Mouse (Mus musculus): Measurements from ENCODE around the gene Dnajc28. TPM values are rescaled to one million over a fixed set of nuclear protein-coding genes. Genes with fewer than 3 reads are reported as not detected.

The Dnajc28 gene
- polyA plus RNA-seq, 1 experiment from 2014 or later: 5.0 TPM

- no peaks in the 10 kb centered on the region for H3K27me3 ChIP-seq (ENCODE audit: control insufficient read depth, insufficient read depth, low read length)
- H3K4me1 ChIP-seq (ENCODE audit: control insufficient read depth, insufficient read depth, low read length): no peaks in the 10 kb centered on the region
- H3K9me3 ChIP-seq (ENCODE audit: control insufficient read depth, low read length): no peaks in the 10 kb centered on the region
- no peak overlapping the region for H3K9ac ChIP-seq (ENCODE audit: low read length)
- 96% methylated on average over 8 of the region's 8 CpGs for WGBS
- no peak overlapping the region for H3K4me2 ChIP-seq (ENCODE audit: low read depth)
- no peak overlapping the region for H3K4me3 ChIP-seq (ENCODE audit: low read depth, low read length)
- H3K27ac ChIP-seq (ENCODE audit: low read depth, low read length): no peak overlapping the region
- DNase-seq (ENCODE audit: low spot score) (no peak), ATAC-seq (ENCODE audit: insufficient read depth, low FRiP score, low TSS enrichment) (no peak)
- peaks cover 18% of the 10 kb centered on the region for H3K36me3 ChIP-seq (ENCODE audit: control insufficient read depth, insufficient read depth, low read length)
Measured at GRCm38 (mm10) chr16:91640171-91640570, 21.3 kb upstream of the Dnajc28 start.

GRCm38 (mm10) chr16:91639636-91640035, 20.8 kb upstream of the Dnajc28 start:
- Histone ChIP-seq H3K4me1 (ENCODE audit: control insufficient read depth, insufficient read depth, low read length) (no peaks in the 10 kb centered on the region), H3K4me2 (ENCODE audit: low read depth) (no peak overlapping the region), H3K4me3 (ENCODE audit: low read depth, low read length) (no peak overlapping the region), H3K9me3 (ENCODE audit: control insufficient read depth, low read length) (no peaks in the 10 kb centered on the region), H3K36me3 (ENCODE audit: control insufficient read depth, insufficient read depth, low read length) (peaks cover 20% of the 10 kb centered on the region), H3K27ac (ENCODE audit: low read depth, low read length) (no peak overlapping the region), H3K9ac (ENCODE audit: low read length) (no peak overlapping the region), H3K27me3 (ENCODE audit: control insufficient read depth, insufficient read depth, low read length) (no peaks in the 10 kb centered on the region)
- DNase-seq (ENCODE audit: low spot score): no peak
- ATAC-seq (ENCODE audit: insufficient read depth, low FRiP score, low TSS enrichment): no peak
- WGBS: 90% methylated on average over 2 of the region's 2 CpGs

GRCm38 (mm10) chr16:91639161-91639560, 20.3 kb upstream of the Dnajc28 start:
- Histone ChIP-seq H3K9ac (ENCODE audit: low read length) (no peak overlapping the region), H3K4me2 (ENCODE audit: low read depth) (no peak overlapping the region), H3K4me1 (ENCODE audit: control insufficient read depth, insufficient read depth, low read length) (no peaks in the 10 kb centered on the region), H3K4me3 (ENCODE audit: low read depth, low read length) (no peak overlapping the region), H3K27ac (ENCODE audit: low read depth, low read length) (no peak overlapping the region), H3K9me3 (ENCODE audit: control insufficient read depth, low read length) (no peaks in the 10 kb centered on the region), H3K27me3 (ENCODE audit: control insufficient read depth, insufficient read depth, low read length) (no peaks in the 10 kb centered on the region), H3K36me3 (ENCODE audit: control insufficient read depth, insufficient read depth, low read length) (peaks cover 20% of the 10 kb centered on the region)
- ATAC-seq (ENCODE audit: insufficient read depth, low FRiP score, low TSS enrichment): no peak
- 98% methylated on average over 5 of the region's 5 CpGs for WGBS
- no peak for DNase-seq (ENCODE audit: low spot score)

- Histone ChIP-seq H3K27ac (ENCODE audit: low read depth, low read length) (no peak overlapping the region), H3K4me1 (ENCODE audit: control insufficient read depth, insufficient read depth, low read length) (no peaks in the 10 kb centered on the region), H3K4me2 (ENCODE audit: low read depth) (no peak overlapping the region), H3K9ac (ENCODE audit: low read length) (no peak overlapping the region), H3K9me3 (ENCODE audit: control insufficient read depth, low read length) (no peaks in the 10 kb centered on the region), H3K36me3 (ENCODE audit: control insufficient read depth, insufficient read depth, low read length) (peaks cover 28% of the 10 kb centered on the region), H3K27me3 (ENCODE audit: control insufficient read depth, insufficient read depth, low read length) (no peaks in the 10 kb centered on the region), H3K4me3 (ENCODE audit: low read depth, low read length) (no peak overlapping the region)
- DNase-seq (ENCODE audit: low spot score) (no peak), ATAC-seq (ENCODE audit: insufficient read depth, low FRiP score, low TSS enrichment) (no peak)
- WGBS: 94% methylated on average over 12 of the region's 12 CpGs
Measured at GRCm38 (mm10) chr16:91633641-91634040, 14.8 kb upstream of the Dnajc28 start.

- Histone ChIP-seq H3K4me1 (ENCODE audit: control insufficient read depth, insufficient read depth, low read length) (no peaks in the 10 kb centered on the region), H3K4me2 (ENCODE audit: low read depth) (no peak overlapping the region), H3K27me3 (ENCODE audit: control insufficient read depth, insufficient read depth, low read length) (no peaks in the 10 kb centered on the region), H3K36me3 (ENCODE audit: control insufficient read depth, insufficient read depth, low read length) (peaks cover 24% of the 10 kb centered on the region), H3K27ac (ENCODE audit: low read depth, low read length) (no peak overlapping the region), H3K9me3 (ENCODE audit: control insufficient read depth, low read length) (no peaks in the 10 kb centered on the region), H3K4me3 (ENCODE audit: low read depth, low read length) (no peak overlapping the region), H3K9ac (ENCODE audit: low read length) (no peak overlapping the region)
- WGBS: 95% methylated on average over 7 of the region's 7 CpGs
- no peak for DNase-seq (ENCODE audit: low spot score)
- ATAC-seq (ENCODE audit: insufficient read depth, low FRiP score, low TSS enrichment): no peak
Measured at GRCm38 (mm10) chr16:91632940-91633339, 14.1 kb upstream of the Dnajc28 start.

- Histone ChIP-seq H3K36me3 (ENCODE audit: control insufficient read depth, insufficient read depth, low read length) (peaks cover 20% of the 10 kb centered on the region), H3K4me2 (ENCODE audit: low read depth) (no peak overlapping the region), H3K9ac (ENCODE audit: low read length) (no peak overlapping the region), H3K4me1 (ENCODE audit: control insufficient read depth, insufficient read depth, low read length) (no peaks in the 10 kb centered on the region), H3K9me3 (ENCODE audit: control insufficient read depth, low read length) (no peaks in the 10 kb centered on the region), H3K27me3 (ENCODE audit: control insufficient read depth, insufficient read depth, low read length) (no peaks in the 10 kb centered on the region), H3K27ac (ENCODE audit: low read depth, low read length) (no peak overlapping the region), H3K4me3 (ENCODE audit: low read depth, low read length) (no peak overlapping the region)
- DNase-seq (ENCODE audit: low spot score) (no peak), ATAC-seq (ENCODE audit: insufficient read depth, low FRiP score, low TSS enrichment) (no peak)
- WGBS: 92% methylated on average over 5 of the region's 5 CpGs
Measured at GRCm38 (mm10) chr16:91632439-91632838, 13.6 kb upstream of the Dnajc28 start.

GRCm38 (mm10) chr16:91630584-91630983, 11.8 kb upstream of the Dnajc28 start:
- 77% methylated on average over 1 of the region's 1 CpGs for WGBS
- DNase-seq (ENCODE audit: low spot score) (no peak), ATAC-seq (ENCODE audit: insufficient read depth, low FRiP score, low TSS enrichment) (no peak)
- H3K4me3 ChIP-seq (ENCODE audit: low read depth, low read length): no peak overlapping the region
- H3K27me3 ChIP-seq (ENCODE audit: control insufficient read depth, insufficient read depth, low read length): no peaks in the 10 kb centered on the region
- peaks cover 18% of the 10 kb centered on the region for H3K36me3 ChIP-seq (ENCODE audit: control insufficient read depth, insufficient read depth, low read length)
- H3K27ac ChIP-seq (ENCODE audit: low read depth, low read length): no peak overlapping the region
- no peaks in the 10 kb centered on the region for H3K4me1 ChIP-seq (ENCODE audit: control insufficient read depth, insufficient read depth, low read length)
- H3K9me3 ChIP-seq (ENCODE audit: control insufficient read depth, low read length): no peaks in the 10 kb centered on the region
- H3K9ac ChIP-seq (ENCODE audit: low read length): no peak overlapping the region
- no peak overlapping the region for H3K4me2 ChIP-seq (ENCODE audit: low read depth)

GRCm38 (mm10) chr16:91629749-91630148, 10.9 kb upstream of the Dnajc28 start:
- WGBS: 95% methylated on average over 4 of the region's 4 CpGs
- Histone ChIP-seq H3K36me3 (ENCODE audit: control insufficient read depth, insufficient read depth, low read length) (peaks cover 20% of the 10 kb centered on the region), H3K27me3 (ENCODE audit: control insufficient read depth, insufficient read depth, low read length) (no peaks in the 10 kb centered on the region), H3K4me3 (ENCODE audit: low read depth, low read length) (no peak overlapping the region), H3K9me3 (ENCODE audit: control insufficient read depth, low read length) (no peaks in the 10 kb centered on the region), H3K9ac (ENCODE audit: low read length) (no peak overlapping the region), H3K4me2 (ENCODE audit: low read depth) (no peak overlapping the region), H3K4me1 (ENCODE audit: control insufficient read depth, insufficient read depth, low read length) (no peaks in the 10 kb centered on the region), H3K27ac (ENCODE audit: low read depth, low read length) (no peak overlapping the region)
- DNase-seq (ENCODE audit: low spot score) (no peak), ATAC-seq (ENCODE audit: insufficient read depth, low FRiP score, low TSS enrichment) (no peak)

- Histone ChIP-seq H3K9me3 (ENCODE audit: control insufficient read depth, low read length) (no peaks in the 10 kb centered on the region), H3K4me2 (ENCODE audit: low read depth) (no peak overlapping the region), H3K4me1 (ENCODE audit: control insufficient read depth, insufficient read depth, low read length) (no peaks in the 10 kb centered on the region), H3K9ac (ENCODE audit: low read length) (no peak overlapping the region), H3K36me3 (ENCODE audit: control insufficient read depth, insufficient read depth, low read length) (peaks cover 22% of the 10 kb centered on the region), H3K27ac (ENCODE audit: low read depth, low read length) (no peak overlapping the region), H3K4me3 (ENCODE audit: low read depth, low read length) (no peak overlapping the region), H3K27me3 (ENCODE audit: control insufficient read depth, insufficient read depth, low read length) (no peaks in the 10 kb centered on the region)
- ATAC-seq (ENCODE audit: insufficient read depth, low FRiP score, low TSS enrichment) (no peak), DNase-seq (ENCODE audit: low spot score) (no peak)
- 89% methylated on average over 3 of the region's 3 CpGs for WGBS
Measured at GRCm38 (mm10) chr16:91628673-91629072, 9.8 kb upstream of the Dnajc28 start.

Data from neural tube, embryonic 11.5 days (tissue).